Mouse (Mus musculus) myocyte (in vitro differentiated cells): ENCODE measurements around the gene Gm49337.

ENCODE experiments used
- E2F4 ChIP-seq: IDR thresholded peaks from one replicate; pipeline ENCODE4 v1.6.1; 2011; ENCODE audit warnings: mild to moderate bottlenecking, control low read depth, moderate library complexity; ENCODE audit not compliant: insufficient read depth
- MAX ChIP-seq: IDR thresholded peaks from one replicate; pipeline ENCODE4 v1.6.1; 2011; ENCODE audit warnings: low read depth, mild to moderate bottlenecking, control low read depth
- MYOD1 ChIP-seq, 3 experiments: IDR thresholded peaks; one replicate each; pipeline ENCODE4 v1.6.1; 2011; ENCODE audit warnings: control low read depth in 2 of 3, low read depth in 2 of 3, mild to moderate bottlenecking in 2 of 3, moderate library complexity in 1 of 3; ENCODE audit not compliant: insufficient read length in 2 of 3, control insufficient read depth in 1 of 3
- MYOG ChIP-seq, 3 experiments: IDR thresholded peaks; one replicate each; pipeline ENCODE4 v1.6.1; 2011; ENCODE audit warnings: control low read depth in 2 of 3, low read depth in 2 of 3, mild to moderate bottlenecking in 2 of 3; ENCODE audit not compliant: insufficient read length in 2 of 3, control insufficient read depth in 1 of 3, insufficient read depth in 1 of 3
- POLR2A ChIP-seq: IDR thresholded peaks from one replicate; pipeline ENCODE4 v1.6.1; 2011; ENCODE audit warnings: low read depth, mild to moderate bottlenecking, control low read depth, moderate library complexity; ENCODE audit not compliant: insufficient read length
- POLR2AphosphoS2 ChIP-seq: IDR thresholded peaks from one replicate; pipeline ENCODE4 v1.6.1; 2011; ENCODE audit warnings: low read depth, control low read depth; ENCODE audit not compliant: insufficient read length
- REST ChIP-seq: IDR thresholded peaks from one replicate; pipeline ENCODE4 v1.6.1; 2011; ENCODE audit warnings: mild to moderate bottlenecking, control low read depth, moderate library complexity; ENCODE audit not compliant: insufficient read depth, insufficient read length
- SRF ChIP-seq: IDR thresholded peaks from one replicate; pipeline ENCODE4 v1.6.1; 2011; ENCODE audit warnings: low read depth; ENCODE audit not compliant: control insufficient read depth, insufficient read length
- TCF12 ChIP-seq: IDR thresholded peaks from one replicate; pipeline ENCODE4 v1.6.1; 2011; ENCODE audit warnings: mild to moderate bottlenecking, control low read depth; ENCODE audit not compliant: poor library complexity, insufficient read depth, severe bottlenecking
- USF1 ChIP-seq: IDR thresholded peaks from one replicate; pipeline ENCODE4 v1.6.1; 2011; ENCODE audit warnings: low read depth, mild to moderate bottlenecking, control low read depth, moderate library complexity

DNA sequence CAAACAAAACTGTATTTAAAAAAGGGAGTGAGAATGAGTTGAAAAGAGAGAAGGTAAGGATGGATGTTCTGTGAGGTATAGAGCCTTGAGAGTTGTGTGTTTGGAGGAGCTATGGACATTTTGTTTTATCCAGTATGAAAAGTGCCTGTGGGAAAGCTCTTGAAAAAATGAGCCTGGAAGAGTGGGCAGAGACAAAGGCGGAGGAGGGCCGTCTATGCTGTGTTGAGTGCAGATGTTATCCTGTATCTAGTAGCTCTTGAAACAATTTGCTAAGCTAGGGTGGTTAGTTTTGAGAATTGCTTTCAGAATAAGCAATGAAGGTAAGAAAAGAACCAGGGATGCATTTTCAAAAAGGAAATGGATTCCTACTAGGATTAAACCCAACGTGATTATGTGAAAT is 70.2 kb downstream of the Gm49337 start:
- no peak for TF ChIP-seq POLR2A
- TF ChIP-seq MYOD1 (IDR thresholded peaks at IDR 0.05; ENCODE audit: control insufficient read depth in 1 of 3, insufficient read length in 2 of 3, low read depth in 2 of 3) = no peak
- TF ChIP-seq REST = no peak
- TF ChIP-seq POLR2AphosphoS2 = no peak
- no peak for TF ChIP-seq MYOG (IDR thresholded peaks at IDR 0.05; ENCODE audit: control insufficient read depth in 1 of 3, insufficient read depth in 1 of 3, insufficient read length in 2 of 3, low read depth in 2 of 3)
- TF ChIP-seq TCF12 = no peak
- TF ChIP-seq E2F4 = no peak
- no peak for TF ChIP-seq SRF
- no peak for TF ChIP-seq USF1
- no peak for TF ChIP-seq MAX
